Mouse (Mus musculus): ENCODE measurements around the gene Cacna1c. TPM values are rescaled to one million over a fixed set of nuclear protein-coding genes. Genes with fewer than 3 reads are reported as not detected.

The Cacna1c gene
- polyA plus RNA-seq, 1 experiment from 2014 or later, result 9.3 TPM

GRCm38 (mm10) chr6:119132111-119132735 lies 64.0 kb downstream of the Cacna1c start:
- Histone ChIP-seq H3K9ac (no peak overlapping the region), H3K4me2 (no peak overlapping the region), H3K36me3 (no peaks in the 10 kb centered on the region), H3K27ac (no peak overlapping the region), H3K9me3 (no peaks in the 10 kb centered on the region), H3K27me3 (no peaks in the 10 kb centered on the region), H3K4me1 (peaks cover 3% of the 10 kb centered on the region; the same call in 1 of the 2 replicates), H3K4me3 (no peak overlapping the region)
- 75% methylated on average over 8 of the region's 8 CpGs for WGBS
- ATAC-seq (ENCODE audit: insufficient number of reproducible peaks, insufficient read depth, low FRiP score, low TSS enrichment, low read depth), result no peak

GRCm38 (mm10) chr6:119129664-119130063 lies 66.6 kb downstream of the Cacna1c start:
- H3K36me3 ChIP-seq, result no peaks in the 10 kb centered on the region

DNA sequence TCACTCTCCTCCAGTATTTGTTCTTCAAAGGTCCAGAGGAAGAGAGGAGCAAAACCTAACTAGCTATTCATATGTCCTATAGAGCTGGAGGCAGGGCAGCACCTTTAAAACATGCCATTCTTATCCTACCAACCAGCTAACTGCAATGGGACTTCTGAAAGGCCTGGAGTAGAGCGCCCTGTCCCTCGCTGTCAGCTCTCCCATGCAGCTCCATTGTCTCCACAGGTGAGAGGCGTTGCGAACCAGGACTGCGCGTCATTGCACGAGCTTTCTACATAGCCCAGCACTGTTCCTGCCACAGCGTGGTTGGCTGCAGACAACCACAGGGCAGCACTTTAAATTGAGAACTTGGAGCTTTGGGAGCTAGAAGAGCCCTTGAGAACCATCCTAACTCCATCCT lies 67.7 kb downstream of the Cacna1c start:
- Histone ChIP-seq H3K4me2 (no peak overlapping the region), H3K9me3 (0 out of 2 replicates have a peak, but pooled peaks cover 4% of the 10 kb centered on the region), H3K9ac (no peak overlapping the region), H3K27me3 (no peaks in the 10 kb centered on the region), H3K27ac (no peak overlapping the region), H3K4me1 (peaks cover 3% of the 10 kb centered on the region; the same call in 1 of the 2 replicates), H3K36me3 (no peaks in the 10 kb centered on the region), H3K4me3 (no peak overlapping the region)
- WGBS, result 83% methylated on average over 8 of the region's 8 CpGs
- no peak for ATAC-seq (ENCODE audit: insufficient number of reproducible peaks, insufficient read depth, low FRiP score, low TSS enrichment, low read depth)

More at GRCm38 (mm10) chr6:119129664-119130063, 66.6 kb downstream of the Cacna1c start:
- Histone ChIP-seq H3K9me3 (0 out of 2 replicates have a peak, but pooled peaks cover 4% of the 10 kb centered on the region), H3K4me3 (no peak overlapping the region), H3K27ac (no peak overlapping the region), H3K4me2 (no peak overlapping the region), H3K4me1 (peaks cover 3% of the 10 kb centered on the region; the same call in 1 of the 2 replicates), H3K9ac (no peak overlapping the region), H3K27me3 (no peaks in the 10 kb centered on the region)
- no peak for ATAC-seq (ENCODE audit: insufficient number of reproducible peaks, insufficient read depth, low FRiP score, low TSS enrichment, low read depth)
- 87% methylated on average over 5 of the region's 5 CpGs for WGBS

DNA sequence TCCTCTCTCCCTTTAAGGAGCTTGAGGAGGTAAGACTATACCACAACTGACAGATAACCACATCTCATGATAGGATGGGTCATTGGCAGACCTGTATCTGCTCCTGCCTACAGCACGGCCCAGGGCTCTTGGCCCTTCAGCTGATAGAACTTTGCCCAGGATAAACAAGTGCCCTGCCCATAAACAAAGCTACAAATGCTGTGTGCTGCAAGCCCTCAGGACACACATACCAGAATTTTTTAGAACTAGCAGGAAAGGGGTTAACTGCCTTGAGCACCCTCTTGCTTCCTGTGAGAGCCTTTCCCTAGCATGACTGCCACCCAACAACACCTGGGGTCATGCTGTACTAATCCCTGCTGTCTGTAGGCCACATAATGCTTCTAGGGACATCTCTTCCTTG lies 68.1 kb downstream of the Cacna1c start:
- peaks cover 3% of the 10 kb centered on the region; the same call in 1 of the 2 replicates for H3K4me1 ChIP-seq
- no peak overlapping the region for H3K27ac ChIP-seq
- H3K9me3 ChIP-seq, result 0 out of 2 replicates have a peak, but pooled peaks cover 4% of the 10 kb centered on the region
- WGBS, result 94% methylated on average over 1 of the region's 1 CpGs
- no peaks in the 10 kb centered on the region for H3K27me3 ChIP-seq
- no peak overlapping the region for H3K4me2 ChIP-seq
- no peaks in the 10 kb centered on the region for H3K36me3 ChIP-seq
- H3K9ac ChIP-seq, result no peak overlapping the region
- no peak overlapping the region for H3K4me3 ChIP-seq
- no peak for ATAC-seq (ENCODE audit: insufficient number of reproducible peaks, insufficient read depth, low FRiP score, low TSS enrichment, low read depth)

- Histone ChIP-seq H3K27me3 (no peaks in the 10 kb centered on the region), H3K4me2 (no peak overlapping the region), H3K36me3 (no peaks in the 10 kb centered on the region), H3K4me1 (peaks cover 3% of the 10 kb centered on the region; the same call in 1 of the 2 replicates), H3K9me3 (0 out of 2 replicates have a peak, but pooled peaks cover 4% of the 10 kb centered on the region), H3K9ac (no peak overlapping the region), H3K4me3 (no peak overlapping the region), H3K27ac (no peak overlapping the region)
- ATAC-seq (ENCODE audit: insufficient number of reproducible peaks, insufficient read depth, low FRiP score, low TSS enrichment, low read depth), result no peak
- 85% methylated on average over 3 of the region's 3 CpGs for WGBS
Observed at GRCm38 (mm10) chr6:119126991-119127390, 69.2 kb downstream of the Cacna1c start.

- Histone ChIP-seq H3K4me3 (no peak overlapping the region), H3K27ac (no peak overlapping the region), H3K4me2 (no peak overlapping the region), H3K36me3 (no peaks in the 10 kb centered on the region), H3K27me3 (no peaks in the 10 kb centered on the region), H3K9ac (no peak overlapping the region), H3K4me1 (no peaks in the 10 kb centered on the region), H3K9me3 (no peaks in the 10 kb centered on the region)
- no peak for ATAC-seq (ENCODE audit: insufficient number of reproducible peaks, insufficient read depth, low FRiP score, low TSS enrichment, low read depth)
- 60% methylated on average over 4 of the region's 4 CpGs for WGBS
Observed at GRCm38 (mm10) chr6:119118371-119118770, 77.8 kb downstream of the Cacna1c start.

DNA sequence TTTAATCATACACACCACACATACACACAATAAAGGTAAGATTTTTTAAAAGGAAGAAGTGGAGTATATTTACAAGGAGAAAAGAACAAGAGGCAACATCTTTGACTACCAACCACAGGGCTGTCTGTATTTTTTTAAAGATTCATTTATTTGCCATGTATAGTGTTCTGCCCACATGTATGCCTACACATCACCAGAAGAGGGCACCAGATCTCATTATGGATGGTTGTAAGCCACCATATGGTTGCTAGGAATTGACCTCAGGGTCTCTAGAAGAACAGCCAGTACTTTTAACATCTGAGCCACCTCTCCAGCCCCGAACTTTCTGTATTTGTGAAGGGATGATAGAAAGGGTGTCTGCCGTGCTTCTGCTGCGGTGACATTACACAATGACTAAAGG lies 79.9 kb downstream of the Cacna1c start:
- 92% methylated on average over 3 of the region's 3 CpGs for WGBS
- H3K9me3 ChIP-seq, result no peaks in the 10 kb centered on the region
- H3K9ac ChIP-seq, result no peak overlapping the region
- H3K4me1 ChIP-seq, result 0 out of 2 replicates have a peak, but pooled peaks cover 6% of the 10 kb centered on the region
- 0 out of 2 replicates have a peak, but pooled peaks cover 4% of the 10 kb centered on the region for H3K27me3 ChIP-seq
- no peak for ATAC-seq (ENCODE audit: insufficient number of reproducible peaks, insufficient read depth, low FRiP score, low TSS enrichment, low read depth)
- H3K4me2 ChIP-seq, result no peak overlapping the region
- H3K36me3 ChIP-seq, result no peaks in the 10 kb centered on the region
- H3K4me3 ChIP-seq, result no peak overlapping the region
- no peak overlapping the region for H3K27ac ChIP-seq

GRCm38 (mm10) chr6:119113362-119113761 lies 82.9 kb downstream of the Cacna1c start:
- H3K4me1 ChIP-seq, result peaks cover 12% of the 10 kb centered on the region
- no peak overlapping the region for H3K27ac ChIP-seq
- 0 out of 2 replicates have a peak, but pooled peaks cover 7% of the 10 kb centered on the region for H3K27me3 ChIP-seq

DNA sequence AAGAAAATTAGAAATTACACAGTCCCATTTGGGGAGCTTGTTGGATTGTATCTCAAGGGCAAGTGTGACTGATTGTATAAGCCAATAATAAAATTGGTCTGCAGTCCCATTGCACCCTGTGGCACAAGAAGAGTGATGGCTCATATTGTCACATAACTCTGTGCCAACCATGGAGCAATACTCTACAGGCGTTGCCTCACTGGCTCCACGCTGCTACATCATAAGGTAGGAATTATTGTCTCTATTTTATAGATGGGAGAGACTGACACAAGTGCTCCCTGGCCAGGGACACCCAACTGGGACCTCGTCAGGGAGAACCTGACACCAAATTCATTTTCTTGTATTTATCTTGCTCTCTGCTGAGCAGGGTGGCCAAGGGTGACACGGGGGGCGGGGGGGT lies 85.8 kb downstream of the Cacna1c start:
- Histone ChIP-seq H3K27ac (no peak overlapping the region), H3K9ac (no peak overlapping the region), H3K9me3 (no peaks in the 10 kb centered on the region), H3K4me1 (peaks cover 31% of the 10 kb centered on the region), H3K36me3 (no peaks in the 10 kb centered on the region), H3K4me3 (no peak overlapping the region), H3K27me3 (peaks cover 28% of the 10 kb centered on the region), H3K4me2 (no peak overlapping the region)
- WGBS, result 70% methylated on average over 5 of the region's 5 CpGs
- no peak for ATAC-seq (ENCODE audit: insufficient number of reproducible peaks, insufficient read depth, low FRiP score, low TSS enrichment, low read depth)

More at GRCm38 (mm10) chr6:119113362-119113761, 82.9 kb downstream of the Cacna1c start:
- no peaks in the 10 kb centered on the region for H3K36me3 ChIP-seq
- whole genome bisulfite sequencing, result 80% methylated on average over 4 of the region's 4 CpGs
- no peak overlapping the region for H3K4me2 ChIP-seq
- H3K9ac ChIP-seq, result no peak overlapping the region
- no peak overlapping the region for H3K4me3 ChIP-seq
- no peak for ATAC-seq (ENCODE audit: insufficient number of reproducible peaks, insufficient read depth, low FRiP score, low TSS enrichment, low read depth)
- H3K9me3 ChIP-seq, result no peaks in the 10 kb centered on the region

- Histone ChIP-seq H3K4me2 (peak overlapping the region; percentile 84), H3K4me3 (peak overlapping the region; percentile 70), H3K9me3 (no peaks in the 10 kb centered on the region), H3K9ac (peak overlapping the region; percentile 83), H3K4me1 (peaks cover 46% of the 10 kb centered on the region), H3K36me3 (no peaks in the 10 kb centered on the region), H3K27me3 (peaks cover 29% of the 10 kb centered on the region), H3K27ac (peak overlapping the region; percentile 96)
- under 1% methylated on average over 28 of the region's 93 CpGs for WGBS
- ATAC-seq (ENCODE audit: insufficient number of reproducible peaks, insufficient read depth, low FRiP score, low TSS enrichment, low read depth), result peak; percentile 64
Observed at GRCm38 (mm10) chr6:119108466-119109394, 87.5 kb downstream of the Cacna1c start.

GRCm38 (mm10) chr6:119107856-119108465 lies 88.3 kb downstream of the Cacna1c start:
- H3K9ac ChIP-seq, result peak overlapping the region; percentile 83
- no peaks in the 10 kb centered on the region for H3K36me3 ChIP-seq
- 0 out of 2 replicates have a peak, but pooled peaks have one; percentile 8 for ATAC-seq (ENCODE audit: insufficient number of reproducible peaks, insufficient read depth, low FRiP score, low TSS enrichment, low read depth)
- peak overlapping the region; percentile 96 for H3K27ac ChIP-seq
- H3K4me3 ChIP-seq, result peak overlapping the region; percentile 70
- peaks cover 51% of the 10 kb centered on the region for H3K4me1 ChIP-seq
- no peaks in the 10 kb centered on the region for H3K9me3 ChIP-seq
- H3K4me2 ChIP-seq, result peak overlapping the region; percentile 84
- peaks cover 29% of the 10 kb centered on the region for H3K27me3 ChIP-seq
- WGBS, result under 1% methylated on average over 56 of the region's 58 CpGs

Data from embryonic facial prominence, embryonic 13.5 days (tissue).